Mouse (Mus musculus): ENCODE results near the gene Apol10a.
"Not testable (repeated sequence)": the region's sequence is repeated elsewhere in the genome, so short reads cannot be mapped to it uniquely, and the experiment has no call there.

DNA sequence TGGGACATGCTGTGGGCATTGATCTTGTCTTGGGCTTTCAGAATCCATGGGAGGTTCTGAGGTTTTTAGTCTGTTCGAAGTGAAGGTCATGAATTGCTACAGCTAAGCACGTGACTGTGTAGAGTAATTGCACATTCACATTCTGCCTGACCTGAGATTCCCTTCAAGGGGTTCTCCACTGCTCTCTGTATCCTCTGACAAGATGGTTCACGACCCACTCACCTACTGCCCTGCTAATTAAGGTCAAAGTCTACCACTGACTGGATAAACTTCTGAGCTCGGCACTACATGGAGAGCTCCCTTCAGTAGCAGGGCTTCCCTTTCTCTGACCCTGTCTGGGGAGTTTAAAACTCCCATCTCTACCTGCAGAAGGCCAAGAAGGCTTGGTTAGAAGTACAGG is 43.7 kb downstream of the Apol10a start:
- TF ChIP-seq CTCF (IDR thresholded peaks at IDR 0.05); POLR2A (IDR thresholded peaks at IDR 0.05; ENCODE audit: insufficient read depth, low read depth, low read length): not testable (repeated sequence)
